Mouse (Mus musculus) E14TG2a.4 (cell line): Measurements from ENCODE around the gene Slc7a11.

Source experiments
- H3K27me3 ChIP-seq: 2 replicates; pipeline ENCODE4 v1.6.1; 2014; ENCODE audit warnings: low read length, control low read depth; ENCODE audit not compliant: insufficient read depth
- H3K36me3 ChIP-seq: 2 replicates; pipeline ENCODE4 v1.6.1; 2014; ENCODE audit warnings: low read length, control low read depth; ENCODE audit not compliant: insufficient read depth
- H3K4me1 ChIP-seq: replicated peaks from 2 replicates; pipeline ENCODE4 v1.6.1; 2014; ENCODE audit warnings: low read depth, low read length, control low read depth
- H3K4me3 ChIP-seq: replicated peaks from 2 replicates; pipeline ENCODE4 v1.5.1; 2014; ENCODE audit warnings: mild to moderate bottlenecking, low read length
- H3K9me3 ChIP-seq: 2 replicates; pipeline ENCODE4 v1.6.1; 2014; ENCODE audit warnings: low read length, control low read depth
- CTCF ChIP-seq: conservative IDR thresholded peaks from 2 replicates; pipeline ENCODE4 v1.5.1; 2014; ENCODE audit warnings: low read length
- NANOG ChIP-seq: IDR thresholded peaks from 2 replicates; pipeline ENCODE4 v1.6.1; 2014; ENCODE audit warnings: borderline replicate concordance, low read length, mixed read lengths
- POU5F1 ChIP-seq: IDR thresholded peaks from 2 replicates; pipeline ENCODE4 v1.6.1; 2014; ENCODE audit warnings: low read length, borderline replicate concordance

Slc7a11 gene

DNA sequence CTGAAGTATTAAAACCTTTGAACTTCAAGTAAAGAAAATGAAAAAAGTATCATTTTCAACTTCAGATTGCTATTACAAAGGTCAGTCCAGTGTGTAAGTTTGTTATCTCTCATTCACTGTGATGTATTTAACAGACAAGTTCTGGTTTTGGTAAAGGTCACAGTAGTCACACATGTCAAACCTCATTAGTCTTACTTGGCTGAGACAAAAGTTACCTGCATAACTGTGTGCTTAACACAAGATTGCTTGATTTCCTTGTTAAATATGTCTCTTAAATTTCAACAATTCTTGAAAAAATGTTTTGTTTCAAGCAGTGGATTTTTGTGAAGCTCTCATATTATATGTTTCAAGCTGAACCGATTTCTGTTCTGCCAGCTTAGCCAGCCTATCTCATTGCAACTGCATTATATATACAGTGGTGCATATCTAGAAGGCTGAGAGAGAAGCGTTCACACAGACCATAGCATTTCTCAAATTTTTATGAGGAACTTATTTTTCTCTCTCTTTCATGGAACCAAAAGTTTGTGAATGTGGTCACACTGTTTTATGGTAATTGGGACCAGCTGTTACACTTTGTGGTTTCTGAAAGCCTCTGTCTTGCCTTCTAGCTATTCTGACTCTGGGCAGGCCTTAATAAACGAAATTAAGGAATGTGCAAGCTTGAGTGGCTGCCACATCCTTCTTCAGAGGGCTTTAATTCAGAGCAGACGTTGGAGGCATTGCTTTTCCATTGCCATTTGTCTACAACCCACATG lies 514.7 kb downstream of the Slc7a11 start:
- H3K36me3 ChIP-seq, result no peaks in the 10 kb centered on the region
- H3K4me3 ChIP-seq, result no peak overlapping the region
- H3K4me1 ChIP-seq, result no peaks in the 10 kb centered on the region
- H3K27me3 ChIP-seq, result no peaks in the 10 kb centered on the region
- TF ChIP-seq POU5F1 (no peak), CTCF (no peak), NANOG (no peak)
- H3K9me3 ChIP-seq, result no peaks in the 10 kb centered on the region

DNA sequence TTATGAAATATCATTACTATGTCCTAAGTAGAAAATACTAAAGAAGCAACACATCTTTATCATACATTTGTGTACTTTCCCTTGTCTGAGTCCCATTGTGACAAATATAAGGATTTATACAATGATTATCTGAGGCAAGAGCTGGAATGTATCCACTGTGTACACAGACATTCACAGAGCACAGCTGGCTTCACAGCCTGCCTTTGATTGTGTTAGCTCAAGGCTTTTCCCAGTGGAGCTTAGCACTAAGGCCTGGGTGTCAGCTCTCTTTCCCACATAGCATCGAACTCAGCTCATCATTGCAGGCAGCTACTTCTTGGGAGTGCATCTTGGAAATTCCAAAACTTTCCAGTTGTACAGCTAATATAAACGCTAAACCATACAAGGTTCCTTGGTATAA lies 529.5 kb downstream of the Slc7a11 start:
- no peaks in the 10 kb centered on the region for H3K27me3 ChIP-seq
- H3K9me3 ChIP-seq, result no peaks in the 10 kb centered on the region
- H3K36me3 ChIP-seq, result no peaks in the 10 kb centered on the region
- H3K4me1 ChIP-seq, result no peaks in the 10 kb centered on the region
- TF ChIP-seq NANOG (no peak), CTCF (no peak), POU5F1 (no peak)
- no peak overlapping the region for H3K4me3 ChIP-seq

DNA sequence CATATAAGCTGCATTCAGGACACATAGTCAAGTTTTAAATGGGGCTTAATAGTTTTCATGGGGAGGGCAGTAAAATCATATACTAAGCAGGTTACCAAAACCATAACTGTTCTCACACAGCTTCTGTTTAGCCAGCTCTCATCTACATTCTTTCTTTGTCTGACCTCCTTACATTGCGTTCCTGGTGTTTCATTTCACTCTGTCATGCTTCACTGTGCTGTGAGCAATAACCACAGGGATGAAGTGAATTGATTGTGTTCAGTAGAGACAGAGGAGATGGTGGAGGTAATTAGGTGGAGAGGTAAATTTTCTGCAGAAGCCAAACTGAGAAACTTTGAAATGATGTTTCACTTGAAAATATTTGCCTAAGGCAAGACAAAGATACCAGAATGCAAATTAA lies 532.5 kb downstream of the Slc7a11 start:
- Histone ChIP-seq H3K4me3 (no peak overlapping the region), H3K36me3 (no peaks in the 10 kb centered on the region), H3K9me3 (no peaks in the 10 kb centered on the region), H3K27me3 (no peaks in the 10 kb centered on the region), H3K4me1 (no peaks in the 10 kb centered on the region)
- TF ChIP-seq POU5F1, result no peak
- no peak for TF ChIP-seq CTCF
- TF ChIP-seq NANOG, result no peak

DNA sequence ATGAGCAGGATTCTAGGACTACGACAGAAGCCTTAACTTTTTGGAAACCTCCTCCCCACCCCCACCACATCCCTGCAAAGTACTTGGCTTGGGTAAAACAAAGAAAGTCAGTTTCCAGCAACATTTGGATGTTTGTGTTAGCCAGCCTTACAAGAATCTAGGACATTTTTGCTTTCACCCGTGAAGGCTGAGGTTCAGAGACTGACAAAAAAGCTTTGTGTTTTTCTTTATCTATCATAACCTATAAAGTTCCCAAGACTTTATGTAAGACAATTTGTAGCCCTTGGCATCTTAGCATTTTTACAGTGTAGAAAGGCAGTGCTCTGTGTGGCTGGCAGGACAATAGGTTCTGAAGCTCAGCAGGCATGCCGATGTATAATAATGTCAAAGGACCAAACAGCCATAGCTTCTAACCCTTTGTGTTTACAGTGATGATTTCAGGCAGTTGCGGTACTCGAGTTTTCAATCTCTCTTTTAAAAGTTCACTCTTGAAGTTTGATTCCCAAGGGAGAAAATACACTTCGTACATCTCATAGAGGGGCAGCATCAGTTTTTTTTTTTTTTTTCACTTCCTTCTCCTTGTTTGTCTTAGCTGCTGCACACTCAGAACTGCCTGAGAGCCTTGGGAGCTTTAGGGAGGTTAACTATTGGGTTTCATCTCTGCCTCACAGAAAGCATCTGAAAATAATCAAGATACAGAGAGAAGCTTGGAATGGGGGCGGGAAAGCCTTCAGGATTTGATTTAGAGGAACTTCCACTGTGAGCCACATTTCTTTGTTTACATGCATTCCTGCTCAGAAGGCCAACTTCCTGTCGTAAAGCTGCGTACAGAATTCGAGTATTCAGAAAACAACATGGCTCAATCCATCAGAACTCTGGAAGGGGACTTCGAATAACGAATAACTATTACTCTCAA lies 534.7 kb downstream of the Slc7a11 start:
- no peaks in the 10 kb centered on the region for H3K9me3 ChIP-seq
- H3K27me3 ChIP-seq, result no peaks in the 10 kb centered on the region
- H3K36me3 ChIP-seq, result no peaks in the 10 kb centered on the region
- H3K4me1 ChIP-seq, result no peaks in the 10 kb centered on the region
- no peak overlapping the region for H3K4me3 ChIP-seq
- TF ChIP-seq NANOG (no peak), CTCF (no peak), POU5F1 (no peak)

DNA sequence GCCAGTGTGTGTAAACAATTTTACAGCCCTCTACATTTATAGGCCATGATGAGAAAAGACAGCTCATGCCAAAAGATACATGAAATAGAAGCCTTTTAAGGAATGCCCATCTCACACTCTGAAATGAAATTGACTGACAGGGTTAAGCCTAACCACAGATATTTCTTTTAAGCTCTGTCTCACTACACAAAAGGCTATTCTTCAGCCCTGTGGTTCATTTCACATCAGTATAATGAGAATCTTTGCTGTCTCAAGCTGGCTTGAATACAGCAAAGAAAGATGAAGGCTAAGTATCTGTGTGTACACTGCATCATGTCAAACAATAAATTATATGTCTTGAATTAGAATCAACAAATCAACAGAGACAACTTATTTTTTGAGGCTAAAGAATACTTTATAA lies 549.5 kb downstream of the Slc7a11 start:
- no peaks in the 10 kb centered on the region for H3K36me3 ChIP-seq
- H3K9me3 ChIP-seq, result 0 out of 2 replicates have a peak, but pooled peaks cover 5% of the 10 kb centered on the region
- H3K27me3 ChIP-seq, result no peaks in the 10 kb centered on the region
- no peaks in the 10 kb centered on the region for H3K4me1 ChIP-seq
- TF ChIP-seq CTCF (no peak), NANOG (no peak), POU5F1 (no peak)
- no peak overlapping the region for H3K4me3 ChIP-seq

DNA sequence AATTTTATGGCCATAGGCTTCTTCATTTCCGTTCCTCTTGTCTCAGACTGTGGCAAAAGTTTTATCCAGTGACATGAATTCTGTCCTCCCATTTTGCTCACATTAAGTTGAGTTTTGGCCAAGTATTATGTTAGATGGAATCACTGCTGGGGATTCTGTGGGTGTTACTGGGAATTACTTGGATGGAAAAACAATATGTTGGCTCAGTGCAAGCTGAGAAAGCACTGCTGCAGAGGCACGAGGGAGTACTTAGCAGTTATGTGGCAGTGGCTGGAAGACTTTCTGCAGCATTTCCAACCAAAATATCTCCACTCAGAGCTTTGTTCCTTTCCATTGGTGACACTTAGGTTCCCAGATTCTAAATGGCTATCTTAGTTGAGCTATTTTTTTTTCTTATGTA lies 556.1 kb downstream of the Slc7a11 start:
- TF ChIP-seq CTCF (no peak), NANOG (no peak), POU5F1 (no peak)
- Histone ChIP-seq H3K4me1 (no peaks in the 10 kb centered on the region), H3K36me3 (no peaks in the 10 kb centered on the region), H3K4me3 (no peak overlapping the region), H3K27me3 (no peaks in the 10 kb centered on the region), H3K9me3 (no peaks in the 10 kb centered on the region)

DNA sequence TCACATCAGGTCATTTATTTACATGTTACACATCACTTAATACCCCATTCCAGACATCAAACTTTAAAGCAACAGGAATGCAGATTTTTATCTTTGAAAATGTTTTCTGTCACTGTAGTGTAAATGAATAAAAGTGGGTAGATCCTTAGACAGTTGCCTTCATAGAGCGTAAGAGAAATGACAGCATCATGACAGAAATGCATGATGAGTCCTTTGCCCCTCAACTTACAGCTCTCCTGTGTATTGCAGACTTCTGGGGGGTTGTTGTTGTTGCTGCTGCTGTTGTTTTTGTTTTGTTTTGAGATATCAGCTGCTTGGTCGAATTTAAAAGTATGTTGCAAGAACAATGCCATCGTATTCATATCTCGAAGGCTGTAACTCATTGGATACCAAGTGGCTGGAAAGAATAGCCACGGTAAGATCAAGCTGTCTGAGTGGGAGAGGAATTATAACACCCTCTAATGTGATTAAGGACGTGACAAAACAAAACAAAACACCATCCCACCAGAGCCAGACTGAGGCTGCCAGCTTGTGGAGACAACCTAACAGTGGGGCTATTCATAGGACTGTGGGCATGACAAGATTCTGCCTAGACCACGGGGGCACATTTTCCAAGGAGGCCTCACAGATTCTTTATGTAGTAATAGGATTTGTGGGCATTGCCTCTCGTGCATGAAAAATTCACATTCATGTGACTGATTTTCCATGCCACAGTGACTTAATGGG lies 557.0 kb downstream of the Slc7a11 start:
- H3K27me3 ChIP-seq, result no peaks in the 10 kb centered on the region
- H3K4me1 ChIP-seq, result no peaks in the 10 kb centered on the region
- H3K9me3 ChIP-seq, result no peaks in the 10 kb centered on the region
- TF ChIP-seq POU5F1 (no peak), CTCF (no peak), NANOG (no peak)
- no peak overlapping the region for H3K4me3 ChIP-seq
- no peaks in the 10 kb centered on the region for H3K36me3 ChIP-seq

DNA sequence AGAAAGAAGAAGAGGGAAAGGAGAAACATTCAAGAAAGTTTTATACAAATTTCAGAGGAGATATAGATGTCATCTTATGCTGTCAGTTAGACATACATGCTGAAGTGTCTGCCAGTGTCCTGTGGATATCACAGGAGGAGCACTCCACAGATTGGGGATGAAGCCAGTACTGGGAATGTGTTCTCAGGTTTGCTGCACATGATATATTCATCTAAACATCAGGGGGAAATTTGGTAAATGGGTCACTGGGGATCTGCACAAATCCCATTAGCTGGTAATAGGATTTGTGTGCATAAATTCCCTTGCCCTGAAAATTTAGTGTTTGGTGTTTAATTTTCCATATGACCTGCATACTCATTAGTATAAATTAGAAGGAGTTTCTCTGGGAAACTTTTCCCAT lies 562.9 kb downstream of the Slc7a11 start:
- TF ChIP-seq POU5F1 (no peak), CTCF (no peak), NANOG (no peak)
- Histone ChIP-seq H3K27me3 (no peaks in the 10 kb centered on the region), H3K4me3 (no peak overlapping the region), H3K36me3 (no peaks in the 10 kb centered on the region), H3K4me1 (no peaks in the 10 kb centered on the region), H3K9me3 (no peaks in the 10 kb centered on the region)
